Mouse (Mus musculus) C2C12 (cell line): Measurements from ENCODE around the gene Edrf1.

Source experiments
- CEBPB ChIP-seq: IDR thresholded peaks from one replicate; pipeline ENCODE4 v1.6.1; 2011; ENCODE audit warnings: low read depth, mild to moderate bottlenecking, control low read depth, moderate library complexity
- CTCF ChIP-seq: IDR thresholded peaks from one replicate; pipeline ENCODE4 v1.5.1; 2011; ENCODE audit not compliant: control insufficient read depth, insufficient read depth, insufficient read length
- MAX ChIP-seq: IDR thresholded peaks from one replicate; pipeline ENCODE4 v1.6.1; 2011; ENCODE audit warnings: mild to moderate bottlenecking, control low read depth
- MYOD1 ChIP-seq: IDR thresholded peaks from one replicate; pipeline ENCODE4 v1.6.1; 2011; ENCODE audit warnings: low read depth; ENCODE audit not compliant: control insufficient read depth, insufficient read length
- MYOG ChIP-seq: IDR thresholded peaks from one replicate; pipeline ENCODE4 v1.6.1; 2011; ENCODE audit not compliant: control insufficient read depth, insufficient read length; ENCODE audit errors: extremely low read depth
- USF1 ChIP-seq: IDR thresholded peaks from one replicate; pipeline ENCODE4 v1.6.1; 2011; ENCODE audit warnings: low read depth, mild to moderate bottlenecking, control low read depth, moderate library complexity

GRCm38 (mm10) chr7:133612981-133613380 lies 24.4 kb upstream of the Edrf1 start:
- TF ChIP-seq CTCF (no peak), CEBPB (no peak), MYOD1 (no peak), USF1 (no peak), MAX (no peak), MYOG (no peak)
